Mouse (Mus musculus) cerebellum, postnatal 10 days (tissue): Measurements from ENCODE around the gene C130050O18Rik.

Experiments used
- DNase-seq, 2 experiments: peaks; one replicate each; pipeline ENCODE4 v3.0.0; 2021; ENCODE audit warnings: mixed read lengths in 2 of 2

C130050O18Rik gene

GRCm38 (mm10) chr5:139380385-139381248, 24.5 kb upstream of the C130050O18Rik start:
- peak; percentile 95 to 96 for DNase-seq

- peak in 1 of 2 experiments; percentile 31 for DNase-seq
Measured at GRCm38 (mm10) chr5:139381586-139382513, 23.2 kb upstream of the C130050O18Rik start.

- peak; percentile 68 to 73 for DNase-seq
Measured at GRCm38 (mm10) chr5:139382760-139383159, 22.3 kb upstream of the C130050O18Rik start.

- DNase-seq, result peak in 1 of 2 experiments; percentile 52
Measured at GRCm38 (mm10) chr5:139383234-139383633, 21.8 kb upstream of the C130050O18Rik start.

GRCm38 (mm10) chr5:139384531-139384930, 20.5 kb upstream of the C130050O18Rik start:
- DNase-seq, result no peak

- DNase-seq, result no peak
Measured at GRCm38 (mm10) chr5:139386047-139386446, 19.0 kb upstream of the C130050O18Rik start.

GRCm38 (mm10) chr5:139387329-139388194, 17.5 kb upstream of the C130050O18Rik start:
- peak; percentile 81 to 84 for DNase-seq

- no peak for DNase-seq
Measured at GRCm38 (mm10) chr5:139388195-139388570, 16.9 kb upstream of the C130050O18Rik start.

GRCm38 (mm10) chr5:139388694-139389675, 16.1 kb upstream of the C130050O18Rik start:
- peak; percentile 53 to 63 for DNase-seq

- DNase-seq, result peak; percentile 51 to 57
Measured at GRCm38 (mm10) chr5:139389676-139390061, 15.4 kb upstream of the C130050O18Rik start.

GRCm38 (mm10) chr5:139390324-139391119, 14.6 kb upstream of the C130050O18Rik start:
- DNase-seq, result peak in 1 of 2 experiments; percentile 29

- DNase-seq, result peak; percentile 76 to 83
Measured at GRCm38 (mm10) chr5:139391309-139391990, 13.6 kb upstream of the C130050O18Rik start.

- DNase-seq, result no peak
Measured at GRCm38 (mm10) chr5:139392219-139393196, 12.6 kb upstream of the C130050O18Rik start.

GRCm38 (mm10) chr5:139393197-139393588, 11.9 kb upstream of the C130050O18Rik start:
- no peak for DNase-seq

GRCm38 (mm10) chr5:139394399-139394798, 10.7 kb upstream of the C130050O18Rik start:
- no peak for DNase-seq

- no peak for DNase-seq
Measured at GRCm38 (mm10) chr5:139395528-139395927, 9.6 kb upstream of the C130050O18Rik start.

GRCm38 (mm10) chr5:139397359-139397916, 7.6 kb upstream of the C130050O18Rik start:
- DNase-seq, result peak in 1 of 2 experiments; percentile 50
